18 mouse cellular contexts compared by ENCODE assay signal in genomic region chr6:145371586-145371985, GRCm38 (mm10).
"Had no signal": no experiment of that assay in that cellular context is flagged by ENCODE, and none has a peak within 500 bp of the region (broad histone marks: within the 10 kb centered on the region; RNA-seq: fewer than 3 reads in every experiment).

No protein-coding gene starts in this region.

- ATAC-seq: midbrain, embryonic 16.5 days had no signal

- DNase-seq: lung, embryonic 14.5 days; lung, postnatal 10 days; lung, postnatal 4 days; midbrain, embryonic 14.5 days; retina, postnatal 1 day; right cerebral cortex, adult 18-20 months; right cerebral cortex, postnatal 25 days; right cerebral cortex, postnatal 4 days; spleen, adult 18-20 months; thymus, adult 18-20 months; thymus, postnatal 14 days; thymus, postnatal 36 days had no signal

- H3K4me3 ChIP-seq: midbrain, embryonic 10.5 days; midbrain, embryonic 12.5 days; myocyte; neural tube, embryonic 13.5 days; neural tube, embryonic 15.5 days had no signal

- H3K27ac ChIP-seq: midbrain, embryonic 10.5 days; midbrain, embryonic 12.5 days; neural tube, embryonic 13.5 days; neural tube, embryonic 15.5 days had no signal
